Mouse (Mus musculus): ENCODE measurements around the gene Cst3. TPM values are rescaled to one million over a fixed set of nuclear protein-coding genes. Genes with fewer than 3 reads are reported as not detected.

Cst3 gene
- polyA plus RNA-seq, 1 experiment, result 617 TPM

DNA sequence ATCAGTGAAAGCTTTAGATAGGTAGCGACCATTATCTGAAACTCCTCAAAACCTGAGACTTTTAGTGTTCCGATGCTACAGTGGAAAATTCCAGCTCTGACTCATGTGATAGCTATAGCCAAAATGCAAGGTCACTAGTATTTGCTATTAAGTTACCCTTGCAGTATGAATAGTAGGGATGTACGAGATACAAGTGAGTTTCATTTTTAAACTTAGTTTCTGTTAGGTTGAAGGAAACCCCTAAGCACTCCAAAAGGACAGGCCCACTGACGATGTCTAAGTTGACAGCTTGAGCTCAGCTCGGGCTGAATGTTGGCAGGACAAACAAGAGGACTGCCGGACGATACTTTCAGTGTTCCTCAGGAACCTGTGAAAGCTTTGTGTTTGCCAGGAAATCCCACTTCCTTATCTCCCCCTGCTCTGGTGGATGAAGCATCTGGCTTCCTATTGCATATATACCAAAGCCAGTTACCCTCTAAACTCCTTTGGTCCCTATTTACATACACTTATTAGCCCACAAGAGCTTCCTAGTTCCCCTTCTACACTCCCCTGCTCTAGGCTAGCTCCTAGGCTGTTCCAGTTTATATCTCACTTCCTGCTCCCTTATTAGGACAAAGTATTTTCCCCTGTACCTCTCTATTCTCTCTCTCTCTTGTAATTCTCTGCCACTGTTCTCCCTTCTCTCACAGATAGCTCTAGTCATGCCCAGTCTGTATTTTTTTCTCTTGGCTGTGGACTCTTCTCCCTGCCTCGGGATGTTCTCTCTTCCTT, 18.7 kb downstream of the Cst3 start:
- Histone ChIP-seq H3ac (ENCODE audit: control insufficient read depth, insufficient read length, low read depth) (peak overlapping the region; percentile 47), H3K79me2 (ENCODE audit: control insufficient read depth, insufficient read depth) (no peaks in the 10 kb centered on the region)
- TF ChIP-seq CEBPB (IDR thresholded peaks at IDR 0.05; ENCODE audit: low read depth) (no peak), MYOG (IDR thresholded peaks at IDR 0.05; ENCODE audit: control insufficient read depth, extremely low read depth, insufficient read length) (no peak), MAX (IDR thresholded peaks at IDR 0.05) (no peak), USF1 (IDR thresholded peaks at IDR 0.05; ENCODE audit: low read depth) (no peak), FOSL1 (IDR thresholded peaks at IDR 0.05; ENCODE audit: insufficient read depth, low read length, poor library complexity, severe bottlenecking) (no peak), MYOD1 (IDR thresholded peaks at IDR 0.05; ENCODE audit: control insufficient read depth, insufficient read length, low read depth) (no peak), CTCF (IDR thresholded peaks at IDR 0.05; ENCODE audit: control insufficient read depth, insufficient read depth, insufficient read length) (no peak)

GRCm38 (mm10) chr2:148851116-148851906, 24.2 kb downstream of the Cst3 start:
- no peaks in the 10 kb centered on the region for H3K79me2 ChIP-seq (ENCODE audit: control insufficient read depth, insufficient read depth)
- TF ChIP-seq CTCF (IDR thresholded peaks at IDR 0.05; ENCODE audit: control insufficient read depth, insufficient read depth, insufficient read length) (peak; percentile 48), MYOD1 (IDR thresholded peaks at IDR 0.05; ENCODE audit: control insufficient read depth, insufficient read length, low read depth) (no peak)
- no peak overlapping the region for H3K4me3 ChIP-seq (ENCODE audit: insufficient read depth, poor library complexity, severe bottlenecking)
- H3ac ChIP-seq (ENCODE audit: control insufficient read depth, insufficient read length, low read depth), result no peak overlapping the region
- H3K27me3 ChIP-seq (ENCODE audit: control insufficient read depth, insufficient read depth, insufficient read length), result no peaks in the 10 kb centered on the region
- H3K79me3 ChIP-seq (ENCODE audit: low read depth), result no peaks in the 10 kb centered on the region
- H3K36me3 ChIP-seq (ENCODE audit: control insufficient read depth, insufficient read depth), result no peaks in the 10 kb centered on the region

More for the DNA sequence above, 18.7 kb downstream of the Cst3 start:
- Histone ChIP-seq H3K36me3 (ENCODE audit: control insufficient read depth, insufficient read depth) (no peaks in the 10 kb centered on the region), H3K4me3 (ENCODE audit: insufficient read depth, poor library complexity, severe bottlenecking) (no peak overlapping the region), H3K27me3 (ENCODE audit: control insufficient read depth, insufficient read depth, insufficient read length) (no peaks in the 10 kb centered on the region), H3K79me3 (ENCODE audit: low read depth) (no peaks in the 10 kb centered on the region)

- no peak overlapping the region for H3K4me3 ChIP-seq (ENCODE audit: insufficient read depth, poor library complexity, severe bottlenecking)
- no peaks in the 10 kb centered on the region for H3K36me3 ChIP-seq (ENCODE audit: control insufficient read depth, insufficient read depth)
- no peak overlapping the region for H3ac ChIP-seq (ENCODE audit: control insufficient read depth, insufficient read length, low read depth)
- H3K79me2 ChIP-seq (ENCODE audit: control insufficient read depth, insufficient read depth), result no peaks in the 10 kb centered on the region
- H3K79me3 ChIP-seq (ENCODE audit: low read depth), result no peaks in the 10 kb centered on the region
- H3K27me3 ChIP-seq (ENCODE audit: control insufficient read depth, insufficient read depth, insufficient read length), result no peaks in the 10 kb centered on the region
- TF ChIP-seq MYOG (IDR thresholded peaks at IDR 0.05; ENCODE audit: control insufficient read depth, extremely low read depth, insufficient read length) (no peak), MYOD1 (IDR thresholded peaks at IDR 0.05; ENCODE audit: control insufficient read depth, insufficient read length, low read depth) (no peak), USF1 (IDR thresholded peaks at IDR 0.05; ENCODE audit: low read depth) (no peak), FOSL1 (IDR thresholded peaks at IDR 0.05; ENCODE audit: insufficient read depth, low read length, poor library complexity, severe bottlenecking) (no peak), MAX (IDR thresholded peaks at IDR 0.05) (no peak), CEBPB (IDR thresholded peaks at IDR 0.05; ENCODE audit: low read depth) (no peak), CTCF (IDR thresholded peaks at IDR 0.05; ENCODE audit: control insufficient read depth, insufficient read depth, insufficient read length) (no peak)
Measured at GRCm38 (mm10) chr2:148839224-148839623, 36.3 kb downstream of the Cst3 start.

DNA sequence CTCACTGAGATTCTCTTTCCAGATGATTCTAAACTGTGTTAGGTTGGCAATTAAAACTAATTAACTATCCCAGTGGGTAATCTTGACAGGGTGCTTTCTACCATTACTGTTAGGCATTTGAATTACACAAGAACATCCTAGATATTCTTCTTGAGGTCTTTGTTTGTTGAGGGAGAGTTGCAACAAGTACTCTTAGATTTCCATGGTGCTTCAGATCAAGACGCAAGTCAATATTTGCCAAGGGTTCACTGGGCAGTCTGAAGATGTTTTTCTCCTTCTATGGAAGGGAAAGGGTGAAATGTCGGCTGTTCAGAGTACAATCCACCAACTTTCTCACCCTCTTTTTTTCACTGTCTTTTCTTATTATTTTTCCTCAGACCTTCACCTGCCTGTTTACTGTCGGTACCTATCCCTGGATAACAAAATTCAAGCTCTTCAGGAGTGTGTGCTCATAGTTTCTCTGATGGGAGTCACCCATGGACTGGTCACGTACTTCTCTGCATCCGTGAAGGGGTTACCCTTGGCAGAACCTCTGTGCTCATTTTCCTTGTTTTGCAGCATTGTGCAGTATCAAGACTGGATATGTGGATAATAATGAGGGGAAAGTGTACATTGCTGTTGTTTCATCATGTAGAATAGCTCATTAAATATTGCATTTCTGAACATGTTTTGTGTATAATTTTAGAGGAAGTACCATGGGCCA, 37.3 kb downstream of the Cst3 start:
- no peak for TF ChIP-seq MYOD1 (IDR thresholded peaks at IDR 0.05; ENCODE audit: control insufficient read depth, insufficient read length, low read depth)
- TF ChIP-seq CEBPB (IDR thresholded peaks at IDR 0.05; ENCODE audit: low read depth), result no peak
- no peak for TF ChIP-seq USF1 (IDR thresholded peaks at IDR 0.05; ENCODE audit: low read depth)
- TF ChIP-seq CTCF (IDR thresholded peaks at IDR 0.05; ENCODE audit: control insufficient read depth, insufficient read depth, insufficient read length), result no peak
- TF ChIP-seq MAX (IDR thresholded peaks at IDR 0.05), result no peak
- TF ChIP-seq FOSL1 (IDR thresholded peaks at IDR 0.05; ENCODE audit: insufficient read depth, low read length, poor library complexity, severe bottlenecking), result no peak
- TF ChIP-seq MYOG (IDR thresholded peaks at IDR 0.05; ENCODE audit: control insufficient read depth, extremely low read depth, insufficient read length), result no peak
- Histone ChIP-seq H3K27me3 (ENCODE audit: control insufficient read depth, insufficient read depth, insufficient read length) (no peaks in the 10 kb centered on the region), H3K79me2 (ENCODE audit: control insufficient read depth, insufficient read depth) (no peaks in the 10 kb centered on the region), H3K4me3 (ENCODE audit: insufficient read depth, poor library complexity, severe bottlenecking) (no peak overlapping the region), H3K79me3 (ENCODE audit: low read depth) (no peaks in the 10 kb centered on the region), H3K36me3 (ENCODE audit: control insufficient read depth, insufficient read depth) (no peaks in the 10 kb centered on the region), H3ac (ENCODE audit: control insufficient read depth, insufficient read length, low read depth) (no peak overlapping the region)

DNA sequence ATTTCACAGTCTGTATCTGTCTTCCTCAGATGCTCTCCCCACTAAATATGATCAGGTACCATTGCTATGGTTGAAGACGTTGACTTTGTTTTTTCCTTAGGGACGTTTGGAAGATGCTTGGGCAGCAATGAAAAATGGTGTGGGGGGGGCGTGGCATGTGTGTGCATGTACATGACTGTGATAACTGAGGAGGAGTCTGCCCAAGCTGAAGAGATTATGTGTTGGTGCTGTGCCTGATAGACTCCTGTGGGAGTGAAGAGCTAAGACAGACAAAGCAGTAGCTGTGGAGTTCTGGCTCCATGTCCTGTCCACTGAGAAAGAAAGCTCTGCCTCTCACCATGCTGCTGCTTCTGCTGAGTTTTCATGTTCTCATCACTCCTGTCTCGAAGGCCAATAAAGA, 40.6 kb downstream of the Cst3 start, which contains the start of gene Cst9:
TSS of gene Cst9 (plus strand) at position 236 of the 400 bp plus-strand sequence.
- no peaks in the 10 kb centered on the region for H3K36me3 ChIP-seq (ENCODE audit: control insufficient read depth, insufficient read depth)
- no peaks in the 10 kb centered on the region for H3K79me3 ChIP-seq (ENCODE audit: low read depth)
- no peaks in the 10 kb centered on the region for H3K27me3 ChIP-seq (ENCODE audit: control insufficient read depth, insufficient read depth, insufficient read length)
- no peaks in the 10 kb centered on the region for H3K79me2 ChIP-seq (ENCODE audit: control insufficient read depth, insufficient read depth)
- H3ac ChIP-seq (ENCODE audit: control insufficient read depth, insufficient read length, low read depth), result no peak within 1 kb of the TSS
- no peak within 1 kb of the TSS for H3K4me3 ChIP-seq (ENCODE audit: insufficient read depth, poor library complexity, severe bottlenecking)
- TF ChIP-seq CEBPB (IDR thresholded peaks at IDR 0.05; ENCODE audit: low read depth), result no peak
- no peak for TF ChIP-seq MAX (IDR thresholded peaks at IDR 0.05)
- no peak for TF ChIP-seq USF1 (IDR thresholded peaks at IDR 0.05; ENCODE audit: low read depth)
- no peak for TF ChIP-seq FOSL1 (IDR thresholded peaks at IDR 0.05; ENCODE audit: insufficient read depth, low read length, poor library complexity, severe bottlenecking)
- no peak for TF ChIP-seq CTCF (IDR thresholded peaks at IDR 0.05; ENCODE audit: control insufficient read depth, insufficient read depth, insufficient read length)
- TF ChIP-seq MYOG (IDR thresholded peaks at IDR 0.05; ENCODE audit: control insufficient read depth, extremely low read depth, insufficient read length), result no peak
- TF ChIP-seq MYOD1 (IDR thresholded peaks at IDR 0.05; ENCODE audit: control insufficient read depth, insufficient read length, low read depth), result no peak
